Mouse (Mus musculus) neural tube, embryonic 11.5 days (tissue): ENCODE measurements around the gene Slc29a3. TPM values are rescaled to one million over a fixed set of nuclear protein-coding genes. Genes with fewer than 3 reads are reported as not detected.

Experiments used
- ATAC-seq: fragments of 200-750 bp; cut with Nextera tagmentation; 2 replicates; pipeline ENCODE4 v1.8.0; 2017; ENCODE audit warnings: moderate number of reproducible peaks, mild to moderate bottlenecking, moderate TSS enrichment, moderate library complexity; ENCODE audit not compliant: insufficient read depth, low FRiP score, low TSS enrichment
- DNase-seq: peaks from one replicate; pipeline ENCODE4 v3.0.0-alpha.2; 2015; ENCODE audit warnings: low spot score
- H3K27ac ChIP-seq: fragments of 300-500 bp; sonication (generic); 2 replicates; pipeline ENCODE4 v1.5.1; 2014; ENCODE audit warnings: low read depth, mild to moderate bottlenecking, low read length
- H3K27me3 ChIP-seq: fragments of 300-500 bp; sonication (generic); 2 replicates; pipeline ENCODE4 v1.6.1; 2014; ENCODE audit warnings: mild to moderate bottlenecking, low read length, mixed read lengths; ENCODE audit not compliant: control insufficient read depth, insufficient read depth
- H3K36me3 ChIP-seq: fragments of 300-500 bp; sonication (generic); 2 replicates; pipeline ENCODE4 v1.6.1; 2014; ENCODE audit warnings: mild to moderate bottlenecking, low read length, moderate library complexity, mixed read lengths; ENCODE audit not compliant: control insufficient read depth, insufficient read depth
- H3K4me1 ChIP-seq: fragments of 300-500 bp; sonication (generic); 2 replicates; pipeline ENCODE4 v1.6.1; 2014; ENCODE audit warnings: low read length, mixed read lengths; ENCODE audit not compliant: control insufficient read depth, insufficient read depth
- H3K4me2 ChIP-seq: fragments of 300-500 bp; sonication (generic); 2 replicates; pipeline ENCODE4 v1.6.1; 2014; ENCODE audit warnings: low read depth, mild to moderate bottlenecking, moderate library complexity
- H3K4me3 ChIP-seq: fragments of 300-500 bp; sonication (generic); 2 replicates; pipeline ENCODE4 v1.5.1; 2014; ENCODE audit warnings: low read depth, low read length
- H3K9ac ChIP-seq: fragments of 300-500 bp; sonication (generic); 2 replicates; pipeline ENCODE4 v1.6.1; 2014; ENCODE audit warnings: mild to moderate bottlenecking, low read length
- H3K9me3 ChIP-seq: fragments of 300-500 bp; sonication (generic); 2 replicates; pipeline ENCODE4 v1.6.1; 2016; ENCODE audit warnings: low read length; ENCODE audit not compliant: control insufficient read depth
- WGBS: fragments of 180-500 bp; shearing (Covaris S2); extraction: QIAGEN DNeasy Blood & Tissue Kit; methylation state at CpG from one replicate; pipeline ENCODE4 v1.1.7; 2014; 5-methylcytosine and 5-hydroxymethylcytosine counted together
- polyA plus RNA-seq: library from polyadenylated mRNA; unstranded; fragments of >200 nt; fragmentation: Nextera tagmentation; extraction: Ambion mirVana; gene quantifications from 2 replicates; pipeline ENCODE4 v1.2.1, GENCODE M21; 2014

The Slc29a3 gene
- polyA plus RNA-seq, 1 experiment from 2014 or later: 10.4 TPM

- Histone ChIP-seq H3K27me3 (no peaks in the 10 kb centered on the region), H3K27ac (no peak overlapping the region), H3K4me1 (no peaks in the 10 kb centered on the region), H3K4me2 (no peak overlapping the region), H3K9ac (no peak overlapping the region), H3K36me3 (0 out of 2 replicates have a peak, but pooled peaks cover 3% of the 10 kb centered on the region), H3K4me3 (no peak overlapping the region), H3K9me3 (no peaks in the 10 kb centered on the region)
- no peak for ATAC-seq
- 81% methylated on average over 6 of the region's 6 CpGs for WGBS
- no peak for DNase-seq
Observed at GRCm38 (mm10) chr10:60775473-60775872, 22.9 kb upstream of the Slc29a3 start.

- no peak overlapping the region for H3K4me3 ChIP-seq
- no peaks in the 10 kb centered on the region for H3K9me3 ChIP-seq
- H3K9ac ChIP-seq: no peak overlapping the region
- ATAC-seq: no peak
- DNase-seq: no peak
- H3K27me3 ChIP-seq: no peaks in the 10 kb centered on the region
- no peaks in the 10 kb centered on the region for H3K4me1 ChIP-seq
- no peak overlapping the region for H3K4me2 ChIP-seq
- no peak overlapping the region for H3K27ac ChIP-seq
- 96% methylated on average over 13 of the region's 13 CpGs for WGBS
- H3K36me3 ChIP-seq: 0 out of 2 replicates have a peak, but pooled peaks cover 3% of the 10 kb centered on the region
Observed at GRCm38 (mm10) chr10:60774616-60775015, 22.0 kb upstream of the Slc29a3 start.

DNA sequence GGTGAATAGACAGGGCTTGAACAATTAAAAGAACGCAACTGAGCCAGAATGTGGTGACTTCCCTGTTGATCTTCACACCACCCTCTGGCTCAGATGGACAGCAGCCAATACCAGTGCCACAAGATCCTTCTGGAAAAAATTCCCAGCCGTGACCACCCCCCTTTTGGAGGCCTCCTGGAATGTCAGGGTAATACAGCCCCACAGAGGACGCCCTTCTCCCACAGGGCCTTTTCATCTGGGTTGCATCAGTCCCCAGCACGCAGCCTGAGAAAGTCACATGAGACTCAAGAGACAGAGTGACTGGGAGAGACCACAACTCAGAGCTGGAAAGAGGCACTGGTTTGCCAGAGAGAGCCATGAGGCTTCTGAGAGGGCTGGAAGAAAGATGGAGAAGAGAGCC lies 18.3 kb upstream of the Slc29a3 start:
- WGBS: 67% methylated on average over 4 of the region's 4 CpGs
- Histone ChIP-seq H3K4me1 (no peaks in the 10 kb centered on the region), H3K27ac (no peak overlapping the region), H3K9ac (no peak overlapping the region), H3K36me3 (0 out of 2 replicates have a peak, but pooled peaks cover 3% of the 10 kb centered on the region), H3K9me3 (no peaks in the 10 kb centered on the region), H3K4me2 (no peak overlapping the region), H3K27me3 (no peaks in the 10 kb centered on the region), H3K4me3 (no peak overlapping the region)
- ATAC-seq (no peak), DNase-seq (no peak)

- Histone ChIP-seq H3K4me3 (no peak overlapping the region), H3K27ac (no peak overlapping the region), H3K27me3 (no peaks in the 10 kb centered on the region), H3K36me3 (no peaks in the 10 kb centered on the region), H3K9me3 (no peaks in the 10 kb centered on the region), H3K4me1 (no peaks in the 10 kb centered on the region), H3K9ac (no peak overlapping the region), H3K4me2 (no peak overlapping the region)
- WGBS: 86% methylated on average over 7 of the region's 7 CpGs
- DNase-seq (no peak), ATAC-seq (no peak)
Observed at GRCm38 (mm10) chr10:60768614-60769013, 16.0 kb upstream of the Slc29a3 start.

DNA sequence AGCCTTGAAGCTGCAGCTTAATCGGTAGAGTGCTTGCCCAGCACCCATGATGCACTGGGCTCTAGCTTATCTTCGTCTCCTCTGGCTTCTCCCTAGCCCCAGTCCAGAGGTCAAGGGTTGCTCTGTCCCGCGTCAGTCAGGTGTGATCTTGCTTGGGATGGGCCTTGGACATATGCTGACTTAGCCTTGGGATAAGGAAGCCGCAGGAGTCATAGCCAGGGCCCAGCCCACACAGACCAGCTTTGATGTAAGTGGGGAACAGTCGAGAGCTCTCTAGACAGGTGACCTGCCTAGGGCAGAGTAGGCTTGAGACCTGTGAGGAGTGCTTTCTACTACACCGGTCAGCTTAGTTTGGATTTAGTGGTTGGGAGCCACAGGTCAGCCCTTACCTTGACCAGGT lies 14.8 kb upstream of the Slc29a3 start:
- DNase-seq (no peak), ATAC-seq (no peak)
- Histone ChIP-seq H3K27ac (no peak overlapping the region), H3K4me3 (no peak overlapping the region), H3K27me3 (no peaks in the 10 kb centered on the region), H3K36me3 (no peaks in the 10 kb centered on the region), H3K9ac (no peak overlapping the region), H3K4me1 (no peaks in the 10 kb centered on the region), H3K4me2 (no peak overlapping the region), H3K9me3 (no peaks in the 10 kb centered on the region)
- 89% methylated on average over 7 of the region's 7 CpGs for WGBS

DNA sequence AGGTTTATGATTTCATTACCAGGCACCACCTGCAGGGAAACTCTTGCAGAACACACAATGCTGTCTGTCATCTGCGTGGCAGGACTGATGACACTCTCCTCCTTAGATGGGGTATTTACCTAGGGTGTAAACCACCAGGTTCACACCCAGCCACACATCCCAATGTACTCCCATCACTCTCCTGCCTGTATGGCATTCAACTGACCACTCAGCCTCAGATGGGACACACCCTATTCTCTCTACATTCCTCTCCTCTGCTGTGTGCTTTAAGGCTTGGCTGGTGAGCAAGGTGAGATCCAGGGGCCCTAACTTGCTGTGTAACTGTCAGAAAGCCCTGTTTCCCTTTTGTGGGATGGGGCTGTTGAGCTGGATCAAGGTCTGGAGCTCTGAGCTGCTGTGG lies 9.5 kb upstream of the Slc29a3 start:
- no peaks in the 10 kb centered on the region for H3K36me3 ChIP-seq
- ATAC-seq (no peak), DNase-seq (no peak)
- no peaks in the 10 kb centered on the region for H3K27me3 ChIP-seq
- H3K4me2 ChIP-seq: no peak overlapping the region
- H3K4me3 ChIP-seq: no peak overlapping the region
- 57% methylated on average over 1 of the region's 1 CpGs for WGBS
- no peak overlapping the region for H3K9ac ChIP-seq
- no peaks in the 10 kb centered on the region for H3K9me3 ChIP-seq
- H3K27ac ChIP-seq: no peak overlapping the region
- no peaks in the 10 kb centered on the region for H3K4me1 ChIP-seq

DNA sequence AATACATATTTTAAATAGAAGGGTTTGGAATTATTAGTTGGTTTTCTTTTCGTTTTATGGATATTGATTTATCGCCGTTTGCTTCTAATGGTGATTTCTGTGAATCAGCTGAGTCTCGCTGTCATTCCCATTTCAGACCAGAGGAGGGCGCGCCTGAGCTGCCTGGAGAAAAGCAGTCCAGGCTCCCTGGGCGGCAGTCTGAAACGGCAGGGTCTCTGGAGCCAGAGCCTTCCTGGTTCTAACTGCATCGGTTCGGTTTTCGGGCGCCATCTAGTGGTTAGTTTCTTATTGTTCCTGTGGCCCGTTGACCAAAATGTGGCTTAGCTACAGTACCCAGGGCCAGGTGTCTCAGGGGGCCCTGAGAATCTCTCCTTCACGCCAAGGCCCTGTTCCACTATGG lies 7.8 kb upstream of the Slc29a3 start:
- Histone ChIP-seq H3K4me2 (no peak overlapping the region), H3K36me3 (no peaks in the 10 kb centered on the region), H3K27ac (no peak overlapping the region), H3K27me3 (no peaks in the 10 kb centered on the region), H3K4me3 (no peak overlapping the region), H3K9ac (no peak overlapping the region), H3K9me3 (no peaks in the 10 kb centered on the region), H3K4me1 (no peaks in the 10 kb centered on the region)
- 4% methylated on average over 14 of the region's 14 CpGs for WGBS
- ATAC-seq (peak; percentile 78; the same call in 1 of the 2 replicates), DNase-seq (peak; percentile 91)

- 0 out of 2 replicates have a peak, but pooled peaks cover 3% of the 10 kb centered on the region for H3K4me1 ChIP-seq
- H3K4me3 ChIP-seq: no peak overlapping the region
- H3K4me2 ChIP-seq: no peak overlapping the region
- no peaks in the 10 kb centered on the region for H3K36me3 ChIP-seq
- no peaks in the 10 kb centered on the region for H3K9me3 ChIP-seq
- no peak overlapping the region for H3K27ac ChIP-seq
- H3K27me3 ChIP-seq: no peaks in the 10 kb centered on the region
- WGBS: 10% methylated on average over 7 of the region's 7 CpGs
- ATAC-seq (no peak), DNase-seq (peak; percentile 68)
- no peak overlapping the region for H3K9ac ChIP-seq
Observed at GRCm38 (mm10) chr10:60756992-60757391, 4.4 kb upstream of the Slc29a3 start.

DNA sequence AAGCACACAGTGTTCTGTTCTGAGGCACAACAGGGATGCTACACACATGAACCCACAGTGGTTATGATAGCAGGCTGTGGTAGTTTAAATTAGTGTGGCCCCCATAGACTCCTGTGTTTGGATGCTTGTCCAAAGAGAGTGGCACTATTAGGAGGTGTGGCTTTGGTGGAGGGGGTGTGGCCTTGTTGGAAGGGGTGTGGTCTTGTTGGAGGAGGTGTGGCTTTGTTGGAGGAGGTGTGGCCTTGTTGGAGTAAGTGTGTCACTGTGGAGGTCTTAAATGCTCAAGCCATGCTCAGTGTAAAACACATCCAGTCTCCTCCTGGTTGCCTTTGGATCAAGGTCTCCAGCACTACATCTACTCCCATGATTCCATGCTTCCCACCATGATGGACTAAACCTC lies 3.6 kb upstream of the Slc29a3 start:
- Histone ChIP-seq H3K9me3 (no peaks in the 10 kb centered on the region), H3K4me2 (no peak overlapping the region), H3K9ac (no peak overlapping the region), H3K36me3 (no peaks in the 10 kb centered on the region), H3K27ac (no peak overlapping the region), H3K4me1 (0 out of 2 replicates have a peak, but pooled peaks cover 8% of the 10 kb centered on the region), H3K4me3 (no peak overlapping the region), H3K27me3 (no peaks in the 10 kb centered on the region)
- DNase-seq (no peak), ATAC-seq (no peak)
